Mouse (Mus musculus): ENCODE measurements around the gene Epx. TPM values are rescaled to one million over a fixed set of nuclear protein-coding genes. Genes with fewer than 3 reads are reported as not detected.

The Epx gene
- polyA plus RNA-seq, 1 experiment = not detected

- Histone ChIP-seq H3K4me1 (ENCODE audit: control insufficient read depth, insufficient read depth, insufficient read length, low read length) (peaks cover 3% of the 10 kb centered on the region; the same call in 1 of the 2 replicates), H3K27ac (replicated peaks; ENCODE audit: low read depth, low read length) (no peak overlapping the region), H3K4me3 (ENCODE audit: insufficient read depth, low read depth, low read length) (no peak overlapping the region)
These were observed 20.8 kb downstream of the Epx start for GRCm38 (mm10) chr11:87854550-87854949.

GRCm38 (mm10) chr11:87853597-87853954, 21.8 kb downstream of the Epx start:
- no peak overlapping the region for H3K27ac ChIP-seq (replicated peaks; ENCODE audit: low read depth, low read length)
- H3K4me1 ChIP-seq (ENCODE audit: control insufficient read depth, insufficient read depth, insufficient read length, low read length) = peaks cover 3% of the 10 kb centered on the region; the same call in 1 of the 2 replicates
- peak overlapping the region; percentile 74 for H3K4me3 ChIP-seq (ENCODE audit: insufficient read depth, low read depth, low read length)

GRCm38 (mm10) chr11:87852690-87853596, 22.4 kb downstream of the Epx start, which contains the start of gene Mks1:
Gene Mks1 (plus strand): TSS chr11:87853215.
- peak within 1 kb of the TSS; percentile 74 for H3K4me3 ChIP-seq (ENCODE audit: insufficient read depth, low read depth, low read length)
- H3K4me1 ChIP-seq (ENCODE audit: control insufficient read depth, insufficient read depth, insufficient read length, low read length) = peaks cover 3% of the 10 kb centered on the region; the same call in 1 of the 2 replicates
- H3K27ac ChIP-seq (replicated peaks; ENCODE audit: low read depth, low read length) = no peak within 1 kb of the TSS

DNA sequence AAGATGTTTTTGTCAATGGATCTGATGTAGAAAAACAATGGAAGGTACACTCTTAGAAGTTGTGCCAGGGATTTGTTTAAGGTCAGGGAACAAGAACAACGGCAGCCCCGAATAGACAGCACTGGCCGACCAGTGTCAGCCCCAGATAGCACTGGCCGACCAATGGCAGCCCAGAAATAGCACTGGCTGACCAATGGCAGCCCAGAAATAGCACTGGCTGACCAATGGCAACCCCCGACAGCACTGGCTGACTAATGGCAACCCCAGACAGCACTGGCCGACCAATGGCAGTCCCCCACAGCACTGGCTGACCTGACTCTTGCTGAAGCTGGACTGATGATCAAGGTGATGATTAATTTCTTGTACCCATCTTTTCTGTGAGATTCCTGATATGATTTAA, 27.5 kb downstream of the Epx start:
- Histone ChIP-seq H3K4me3 (ENCODE audit: insufficient read depth, low read depth, low read length) (no peak overlapping the region), H3K4me1 (ENCODE audit: control insufficient read depth, insufficient read depth, insufficient read length, low read length) (peaks cover 3% of the 10 kb centered on the region; the same call in 1 of the 2 replicates), H3K27ac (replicated peaks; ENCODE audit: low read depth, low read length) (no peak overlapping the region)

GRCm38 (mm10) chr11:87846968-87847600, 28.3 kb downstream of the Epx start:
- Histone ChIP-seq H3K27ac (replicated peaks; ENCODE audit: low read depth, low read length) (no peak overlapping the region), H3K4me1 (ENCODE audit: control insufficient read depth, insufficient read depth, insufficient read length, low read length) (no peaks in the 10 kb centered on the region)

DNA sequence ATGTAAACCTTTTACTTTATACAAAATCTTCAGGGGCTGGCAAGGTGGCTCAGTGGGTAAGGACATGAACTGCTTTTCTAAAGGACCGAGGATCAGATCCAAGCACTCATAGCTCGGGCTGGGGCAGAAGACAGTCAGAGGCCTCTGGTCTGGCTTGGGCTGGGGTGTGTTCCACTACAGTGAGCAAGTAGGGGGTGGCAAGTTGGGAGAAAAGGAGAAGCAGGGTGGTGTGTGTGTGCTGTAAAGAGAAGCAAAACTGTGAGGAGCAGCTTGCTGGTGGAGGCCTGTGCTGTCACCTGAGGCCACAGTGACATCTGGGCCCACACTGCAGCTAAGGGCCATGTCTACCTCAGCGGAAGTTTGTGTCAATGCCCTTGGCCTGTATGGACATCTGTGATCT, 33.9 kb downstream of the Epx start:
- H3K4me1 ChIP-seq (ENCODE audit: control insufficient read depth, insufficient read depth, insufficient read length, low read length) = no peaks in the 10 kb centered on the region
- no peak overlapping the region for H3K4me3 ChIP-seq (ENCODE audit: insufficient read depth, low read depth, low read length)
- H3K27ac ChIP-seq (replicated peaks; ENCODE audit: low read depth, low read length) = no peak overlapping the region

More at GRCm38 (mm10) chr11:87846968-87847600, 28.3 kb downstream of the Epx start:
- H3K4me3 ChIP-seq (ENCODE audit: insufficient read depth, low read depth, low read length) = no peak overlapping the region

GRCm38 (mm10) chr11:87840676-87841075, 34.7 kb downstream of the Epx start:
- Histone ChIP-seq H3K27ac (replicated peaks; ENCODE audit: low read depth, low read length) (no peak overlapping the region), H3K4me1 (ENCODE audit: control insufficient read depth, insufficient read depth, insufficient read length, low read length) (no peaks in the 10 kb centered on the region), H3K4me3 (ENCODE audit: insufficient read depth, low read depth, low read length) (no peak overlapping the region)

- no peak within 1 kb of the TSS for H3K4me3 ChIP-seq (ENCODE audit: insufficient read depth, low read depth, low read length)
- H3K27ac ChIP-seq (replicated peaks; ENCODE audit: low read depth, low read length) = no peak within 1 kb of the TSS
- no peaks in the 10 kb centered on the region for H3K4me1 ChIP-seq (ENCODE audit: control insufficient read depth, insufficient read depth, insufficient read length, low read length)
These were observed 47.0 kb downstream of the Epx start, which contains the start of gene Lpo for GRCm38 (mm10) chr11:87828239-87828900. Gene Lpo (minus strand): TSS chr11:87828289.

DNA sequence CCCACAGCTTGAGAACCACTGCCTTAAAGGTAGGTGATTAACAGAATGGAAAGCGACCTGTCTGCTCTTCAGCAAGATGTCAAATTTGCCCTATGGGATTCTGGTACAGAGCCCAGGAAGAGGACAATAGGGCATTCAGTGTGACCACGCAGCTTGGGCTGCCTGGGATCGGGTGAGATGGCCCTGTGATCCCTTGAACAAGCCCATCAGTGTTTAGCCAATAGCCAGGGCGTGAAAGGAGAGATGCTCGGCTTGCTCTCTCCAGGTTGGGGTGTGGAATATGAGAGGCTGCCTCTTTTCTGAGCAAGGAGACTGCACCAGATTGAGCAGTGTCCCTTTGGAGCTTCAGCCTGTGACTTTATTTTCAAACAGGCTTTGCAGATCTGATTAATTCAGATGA, 53.8 kb downstream of the Epx start:
- no peak overlapping the region for H3K4me3 ChIP-seq (ENCODE audit: insufficient read depth, low read depth, low read length)
- no peak overlapping the region for H3K27ac ChIP-seq (replicated peaks; ENCODE audit: low read depth, low read length)
- H3K4me1 ChIP-seq (ENCODE audit: control insufficient read depth, insufficient read depth, insufficient read length, low read length) = no peaks in the 10 kb centered on the region

GRCm38 (mm10) chr11:87817443-87817773, 57.9 kb downstream of the Epx start:
- no peak overlapping the region for H3K4me3 ChIP-seq (ENCODE audit: insufficient read depth, low read depth, low read length)
- no peak overlapping the region for H3K27ac ChIP-seq (replicated peaks; ENCODE audit: low read depth, low read length)
- H3K4me1 ChIP-seq (ENCODE audit: control insufficient read depth, insufficient read depth, insufficient read length, low read length) = no peaks in the 10 kb centered on the region

DNA sequence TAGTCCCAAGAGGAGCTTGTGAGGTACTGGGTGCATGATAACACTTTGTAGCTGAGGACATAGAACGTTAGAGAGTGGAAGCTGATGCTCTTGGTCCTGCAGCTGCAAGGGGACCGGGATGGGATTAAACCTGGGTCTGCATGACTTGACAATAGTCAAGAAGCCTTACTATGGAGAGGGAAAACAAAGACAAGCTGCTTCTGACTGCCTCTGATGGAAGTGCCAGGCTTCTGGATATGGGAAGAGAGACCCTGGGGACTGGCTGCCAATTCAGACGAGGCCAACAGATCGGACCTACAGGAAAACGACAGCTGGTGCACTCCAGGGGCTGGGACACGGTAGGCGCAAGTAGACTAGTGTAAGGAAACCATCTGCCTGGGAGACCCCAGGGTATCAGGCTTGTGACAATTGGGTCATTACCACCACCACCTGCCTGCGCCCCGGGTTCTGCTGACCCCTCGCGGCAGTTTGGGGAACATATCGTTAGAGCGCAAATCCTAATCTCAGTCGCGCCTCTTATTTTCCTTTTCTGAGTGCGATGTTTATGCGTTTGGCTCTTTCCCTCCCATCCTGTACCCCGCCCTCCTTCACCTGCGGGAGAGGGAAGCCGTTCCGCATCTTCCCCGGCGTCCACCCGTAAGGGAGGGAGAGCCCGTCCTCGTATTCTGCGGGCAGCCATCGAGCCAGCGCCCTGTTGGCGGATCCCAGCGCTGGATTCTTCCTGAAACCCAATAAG, 58.5 kb downstream of the Epx start:
- Histone ChIP-seq H3K27ac (replicated peaks; ENCODE audit: low read depth, low read length) (no peak overlapping the region), H3K4me3 (ENCODE audit: insufficient read depth, low read depth, low read length) (peak overlapping the region; percentile 29; the same call in 1 of the 2 replicates), H3K4me1 (ENCODE audit: control insufficient read depth, insufficient read depth, insufficient read length, low read length) (no peaks in the 10 kb centered on the region)

DNA sequence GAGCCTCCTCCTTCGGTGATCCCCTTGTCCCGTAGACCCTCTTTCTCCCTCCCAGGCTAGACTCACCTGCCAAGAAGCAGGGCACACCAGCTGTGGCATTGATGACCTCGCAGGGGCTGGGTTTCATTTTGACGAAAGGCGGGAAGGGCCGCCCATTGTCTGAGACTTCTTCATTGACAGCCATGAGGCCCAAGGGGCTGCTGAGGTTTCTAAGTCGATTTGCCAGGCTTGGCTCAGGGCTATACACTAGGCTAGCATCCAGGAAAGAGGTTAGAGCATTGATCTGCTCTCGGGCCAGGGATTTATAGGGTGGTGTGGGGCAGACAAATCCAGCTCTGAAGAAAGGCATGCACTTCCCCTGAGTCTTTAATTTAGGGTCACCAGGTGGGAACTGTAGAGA, 60.5 kb downstream of the Epx start:
- H3K27ac ChIP-seq (replicated peaks; ENCODE audit: low read depth, low read length) = no peak overlapping the region
- no peak overlapping the region for H3K4me3 ChIP-seq (ENCODE audit: insufficient read depth, low read depth, low read length)
- H3K4me1 ChIP-seq (ENCODE audit: control insufficient read depth, insufficient read depth, insufficient read length, low read length) = no peaks in the 10 kb centered on the region
